Mouse (Mus musculus): ENCODE results near the gene Olfr905. TPM values are rescaled to one million over a fixed set of nuclear protein-coding genes. Genes with fewer than 3 reads are reported as not detected.

Olfr905 gene
- polyA plus RNA-seq (2016; fragmentation: Nextera tagmentation; extraction: Ambion mirVana) = not detected in 2 replicates

GRCm38 (mm10) chr9:38470807-38471206, at the start of gene Olfr905:
Gene Olfr905, plus strand, starts transcription at chr9:38471107.
- no peak within 1 kb of the TSS for H3K27ac ChIP-seq
- no peaks in the 10 kb centered on the region for H3K27me3 ChIP-seq (ENCODE audit: poor library complexity, severe bottlenecking)
- DNase-seq (ENCODE audit: extremely low spot score, low spot score) = no peak
- no peaks in the 10 kb centered on the region for H3K36me3 ChIP-seq (replicated peaks)
- H3K4me1 ChIP-seq = no peaks in the 10 kb centered on the region
- H3K4me3 ChIP-seq = no peak within 1 kb of the TSS
- no peaks in the 10 kb centered on the region for H3K9me3 ChIP-seq

GRCm38 (mm10) chr9:38423801-38424200, 47.1 kb upstream of the Olfr905 start:
- no peak overlapping the region for H3K4me3 ChIP-seq
- no peaks in the 10 kb centered on the region for H3K4me1 ChIP-seq
- H3K9me3 ChIP-seq = no peaks in the 10 kb centered on the region; the same call in 1 of the 2 replicates
- no peaks in the 10 kb centered on the region for H3K27me3 ChIP-seq (ENCODE audit: poor library complexity, severe bottlenecking)
- H3K36me3 ChIP-seq (replicated peaks) = no peaks in the 10 kb centered on the region
- no peak for DNase-seq (ENCODE audit: extremely low spot score, low spot score)
- H3K27ac ChIP-seq = no peak overlapping the region

DNA sequence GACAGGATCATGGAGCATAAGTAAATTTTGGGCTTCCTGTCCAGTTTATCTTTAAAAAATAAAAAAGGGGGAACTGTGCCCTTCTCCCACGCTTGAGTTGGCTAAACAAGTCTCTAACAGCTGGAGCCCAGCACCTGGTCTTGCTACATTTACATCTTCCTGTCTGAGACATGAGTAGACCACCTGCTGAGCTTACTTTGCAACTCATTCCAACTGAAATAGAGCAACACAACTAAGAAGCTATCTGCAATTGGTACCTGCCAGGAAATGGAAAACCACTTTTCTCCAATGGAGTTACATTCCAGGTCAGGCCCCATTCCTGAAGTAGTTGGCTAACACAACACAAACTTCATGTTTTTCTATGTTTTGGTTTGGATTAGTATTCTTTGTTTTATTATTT, 43.9 kb upstream of the Olfr905 start:
- Histone ChIP-seq H3K27ac (no peak overlapping the region), H3K36me3 (replicated peaks) (no peaks in the 10 kb centered on the region), H3K4me1 (no peaks in the 10 kb centered on the region), H3K4me3 (no peak overlapping the region), H3K27me3 (ENCODE audit: poor library complexity, severe bottlenecking) (no peaks in the 10 kb centered on the region), H3K9me3 (no peaks in the 10 kb centered on the region)
- no peak for DNase-seq (ENCODE audit: extremely low spot score, low spot score)
- 55% methylated on average over 1 of the region's 1 CpGs for WGBS

- H3K36me3 ChIP-seq (replicated peaks) = no peaks in the 10 kb centered on the region
- H3K9me3 ChIP-seq = no peaks in the 10 kb centered on the region
- no peak within 1 kb of the TSS for H3K27ac ChIP-seq
- no peaks in the 10 kb centered on the region for H3K27me3 ChIP-seq (ENCODE audit: poor library complexity, severe bottlenecking)
- no peak within 1 kb of the TSS for H3K4me3 ChIP-seq
- 94% methylated on average over 1 of the region's 1 CpGs for WGBS
- H3K4me1 ChIP-seq = no peaks in the 10 kb centered on the region
- DNase-seq (ENCODE audit: extremely low spot score, low spot score) = no peak
Observed at GRCm38 (mm10) chr9:38429155-38429554, 41.8 kb upstream of the Olfr905 start, which contains the start of gene Olfr901. Gene Olfr901, plus strand, starts transcription at chr9:38429455.

GRCm38 (mm10) chr9:38447352-38447751, 23.6 kb upstream of the Olfr905 start, which contains the start of gene Olfr902:
Gene Olfr902, plus strand, starts transcription at chr9:38447652.
- Histone ChIP-seq H3K4me1 (no peaks in the 10 kb centered on the region), H3K36me3 (replicated peaks) (no peaks in the 10 kb centered on the region), H3K27me3 (ENCODE audit: poor library complexity, severe bottlenecking) (no peaks in the 10 kb centered on the region), H3K4me3 (no peak within 1 kb of the TSS), H3K9me3 (no peaks in the 10 kb centered on the region), H3K27ac (no peak within 1 kb of the TSS)
- no peak for DNase-seq (ENCODE audit: extremely low spot score, low spot score)
- WGBS = 91% methylated on average over 5 of the region's 5 CpGs

GRCm38 (mm10) chr9:38462844-38463243, 8.1 kb upstream of the Olfr905 start, which contains the start of gene Olfr904:
Gene Olfr904, plus strand, starts transcription at chr9:38463144.
- no peaks in the 10 kb centered on the region for H3K36me3 ChIP-seq (replicated peaks)
- DNase-seq (ENCODE audit: extremely low spot score, low spot score) = no peak
- H3K9me3 ChIP-seq = no peaks in the 10 kb centered on the region
- no peaks in the 10 kb centered on the region for H3K4me1 ChIP-seq
- H3K27ac ChIP-seq = no peak within 1 kb of the TSS
- H3K4me3 ChIP-seq = no peak within 1 kb of the TSS
- no peaks in the 10 kb centered on the region for H3K27me3 ChIP-seq (ENCODE audit: poor library complexity, severe bottlenecking)

DNA sequence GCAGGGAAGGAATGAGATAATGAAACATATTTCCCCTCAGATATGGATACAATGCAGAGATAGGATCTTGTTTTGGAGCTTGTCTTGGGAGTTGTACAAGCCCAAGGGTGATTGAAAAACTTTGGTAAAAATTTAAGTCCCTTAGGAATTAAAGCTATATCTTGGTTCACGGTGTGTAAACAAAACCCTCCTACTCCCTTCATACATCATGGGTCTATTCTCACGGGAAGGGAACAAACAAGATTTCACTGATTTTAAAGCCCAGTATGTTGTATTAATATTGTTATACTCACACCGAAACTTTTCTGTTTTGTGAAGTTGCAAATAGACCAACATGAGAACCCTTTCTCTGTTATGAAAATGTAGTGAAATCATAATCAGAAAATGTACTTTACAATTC, 15.9 kb downstream of the Olfr905 start, which contains the start of gene Olfr906:
Olfr906 (plus strand) TSS at position 301 of the 400 bp plus-strand sequence.
- H3K27me3 ChIP-seq (ENCODE audit: poor library complexity, severe bottlenecking) = no peaks in the 10 kb centered on the region
- WGBS = 91% methylated on average over 3 of the region's 3 CpGs
- DNase-seq (ENCODE audit: extremely low spot score, low spot score) = no peak
- H3K4me1 ChIP-seq = no peaks in the 10 kb centered on the region
- H3K27ac ChIP-seq = no peak within 1 kb of the TSS
- H3K36me3 ChIP-seq (replicated peaks) = no peaks in the 10 kb centered on the region
- H3K4me3 ChIP-seq = no peak within 1 kb of the TSS
- no peaks in the 10 kb centered on the region for H3K9me3 ChIP-seq

- Histone ChIP-seq H3K4me1 (no peaks in the 10 kb centered on the region), H3K4me3 (no peak within 1 kb of the TSS), H3K27me3 (ENCODE audit: poor library complexity, severe bottlenecking) (no peaks in the 10 kb centered on the region), H3K36me3 (replicated peaks) (no peaks in the 10 kb centered on the region), H3K9me3 (no peaks in the 10 kb centered on the region), H3K27ac (no peak within 1 kb of the TSS)
- WGBS = 87% methylated on average over 2 of the region's 2 CpGs
- DNase-seq (ENCODE audit: extremely low spot score, low spot score) = no peak
Observed at GRCm38 (mm10) chr9:38495501-38495900, 24.6 kb downstream of the Olfr905 start, which contains the start of gene Olfr907. Gene Olfr907, plus strand, starts transcription at chr9:38495801.

DNA sequence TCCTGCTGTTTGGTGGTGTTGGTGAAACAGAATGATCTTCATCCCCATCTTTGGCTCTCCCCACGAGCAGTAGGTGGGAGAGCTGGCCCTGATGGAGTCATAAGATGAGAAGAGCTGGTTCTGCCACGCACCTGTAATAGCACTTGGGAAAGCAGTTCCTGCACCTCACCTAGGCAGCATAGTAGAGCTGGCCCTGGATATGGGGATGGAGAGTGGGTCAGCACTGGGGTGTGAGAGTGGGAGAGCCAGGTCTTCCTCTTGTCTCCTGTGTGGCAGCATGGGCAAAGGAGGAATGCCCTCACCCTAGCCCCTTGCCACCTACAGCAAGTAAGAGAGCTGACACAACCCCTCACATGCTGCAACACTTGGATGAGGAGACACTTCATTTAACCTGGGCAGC, 41.4 kb downstream of the Olfr905 start:
- H3K36me3 ChIP-seq (replicated peaks) = no peaks in the 10 kb centered on the region
- H3K27me3 ChIP-seq (ENCODE audit: poor library complexity, severe bottlenecking) = no peaks in the 10 kb centered on the region
- 69% methylated on average over 2 of the region's 2 CpGs for WGBS
- no peak overlapping the region for H3K27ac ChIP-seq
- H3K4me1 ChIP-seq = no peaks in the 10 kb centered on the region
- no peaks in the 10 kb centered on the region for H3K9me3 ChIP-seq
- H3K4me3 ChIP-seq = no peak overlapping the region
- DNase-seq (ENCODE audit: extremely low spot score, low spot score) = no peak

- Histone ChIP-seq H3K27ac (no peak within 1 kb of the TSS), H3K36me3 (replicated peaks) (no peaks in the 10 kb centered on the region), H3K9me3 (no peaks in the 10 kb centered on the region), H3K4me3 (no peak within 1 kb of the TSS), H3K4me1 (no peaks in the 10 kb centered on the region), H3K27me3 (ENCODE audit: poor library complexity, severe bottlenecking) (no peaks in the 10 kb centered on the region)
- DNase-seq (ENCODE audit: extremely low spot score, low spot score) = no peak
- 82% methylated on average over 1 of the region's 1 CpGs for WGBS
Observed at GRCm38 (mm10) chr9:38521280-38521679, 50.4 kb downstream of the Olfr905 start, which contains the start of gene Olfr911-ps1. Gene Olfr911-ps1, plus strand, starts transcription at chr9:38521580.

Other genes with a start within 250 kb of the Olfr905 start
- not detected in 2 replicates for gene Olfr143, start 218.3 kb upstream of the Olfr905 start, polyA plus RNA-seq (2016; fragmentation: Nextera tagmentation; extraction: Ambion mirVana)
- gene Olfr895, start 203.3 kb upstream of the Olfr905 start, polyA plus RNA-seq (2016; fragmentation: Nextera tagmentation; extraction: Ambion mirVana) = not detected in 2 replicates
- not detected in 2 replicates for gene Olfr896-ps1, start 180.0 kb upstream of the Olfr905 start, polyA plus RNA-seq (2016; fragmentation: Nextera tagmentation; extraction: Ambion mirVana)
- not detected in 2 replicates for gene Olfr25, start 142.0 kb upstream of the Olfr905 start, polyA plus RNA-seq (2016; fragmentation: Nextera tagmentation; extraction: Ambion mirVana)
- gene Olfr898, start 122.7 kb upstream of the Olfr905 start, polyA plus RNA-seq (2016; fragmentation: Nextera tagmentation; extraction: Ambion mirVana) = not detected in 2 replicates
- not detected in 2 replicates for gene Olfr250, start 104.2 kb upstream of the Olfr905 start, polyA plus RNA-seq (2016; fragmentation: Nextera tagmentation; extraction: Ambion mirVana)
- not detected in 2 replicates for gene Olfr251, start 94.0 kb upstream of the Olfr905 start, polyA plus RNA-seq (2016; fragmentation: Nextera tagmentation; extraction: Ambion mirVana)
- not detected in 2 replicates for gene Olfr147, start 69.4 kb upstream of the Olfr905 start, polyA plus RNA-seq (2016; fragmentation: Nextera tagmentation; extraction: Ambion mirVana)
- not detected in 2 replicates for gene Olfr901, start 41.7 kb upstream of the Olfr905 start, polyA plus RNA-seq (2016; fragmentation: Nextera tagmentation; extraction: Ambion mirVana)
- gene Olfr902, start 23.5 kb upstream of the Olfr905 start, polyA plus RNA-seq (2016; fragmentation: Nextera tagmentation; extraction: Ambion mirVana) = not detected in 2 replicates
- not detected in 2 replicates for gene Olfr904, start 8.0 kb upstream of the Olfr905 start, polyA plus RNA-seq (2016; fragmentation: Nextera tagmentation; extraction: Ambion mirVana)
- not detected in 2 replicates for gene Olfr906, start 16.0 kb downstream of the Olfr905 start, polyA plus RNA-seq (2016; fragmentation: Nextera tagmentation; extraction: Ambion mirVana)
- gene Olfr907, start 24.7 kb downstream of the Olfr905 start, polyA plus RNA-seq (2016; fragmentation: Nextera tagmentation; extraction: Ambion mirVana) = not detected in 2 replicates
- not detected in 2 replicates for gene Olfr911-ps1, start 50.5 kb downstream of the Olfr905 start, polyA plus RNA-seq (2016; fragmentation: Nextera tagmentation; extraction: Ambion mirVana)
- not detected in 2 replicates for gene Olfr910, start 66.7 kb downstream of the Olfr905 start, polyA plus RNA-seq (2016; fragmentation: Nextera tagmentation; extraction: Ambion mirVana)
- not detected in 2 replicates for gene Olfr912, start 109.1 kb downstream of the Olfr905 start, polyA plus RNA-seq (2016; fragmentation: Nextera tagmentation; extraction: Ambion mirVana)
- not detected in 2 replicates for gene Olfr913, start 121.7 kb downstream of the Olfr905 start, polyA plus RNA-seq (2016; fragmentation: Nextera tagmentation; extraction: Ambion mirVana)
- gene Olfr914, start 134.0 kb downstream of the Olfr905 start, polyA plus RNA-seq (2016; fragmentation: Nextera tagmentation; extraction: Ambion mirVana) = not detected in 2 replicates
- not detected in 2 replicates for gene Olfr916, start 188.8 kb downstream of the Olfr905 start, polyA plus RNA-seq (2016; fragmentation: Nextera tagmentation; extraction: Ambion mirVana)
- gene Olfr917, start 194.7 kb downstream of the Olfr905 start, polyA plus RNA-seq (2016; fragmentation: Nextera tagmentation; extraction: Ambion mirVana) = not detected in 2 replicates
- not detected in 2 replicates for gene Olfr918, start 203.5 kb downstream of the Olfr905 start, polyA plus RNA-seq (2016; fragmentation: Nextera tagmentation; extraction: Ambion mirVana)
- gene Olfr919, start 232.6 kb downstream of the Olfr905 start, polyA plus RNA-seq (2016; fragmentation: Nextera tagmentation; extraction: Ambion mirVana) = not detected in 2 replicates
- 5.0 and 5.1 TPM in 2 replicates for gene Vwa5a, start 247.2 kb downstream of the Olfr905 start, polyA plus RNA-seq (2016; fragmentation: Nextera tagmentation; extraction: Ambion mirVana)

Measured in forebrain, embryonic 10.5 days (tissue).